ENCODE assay signal across 9 mouse cellular contexts in the genomic region with DNA sequence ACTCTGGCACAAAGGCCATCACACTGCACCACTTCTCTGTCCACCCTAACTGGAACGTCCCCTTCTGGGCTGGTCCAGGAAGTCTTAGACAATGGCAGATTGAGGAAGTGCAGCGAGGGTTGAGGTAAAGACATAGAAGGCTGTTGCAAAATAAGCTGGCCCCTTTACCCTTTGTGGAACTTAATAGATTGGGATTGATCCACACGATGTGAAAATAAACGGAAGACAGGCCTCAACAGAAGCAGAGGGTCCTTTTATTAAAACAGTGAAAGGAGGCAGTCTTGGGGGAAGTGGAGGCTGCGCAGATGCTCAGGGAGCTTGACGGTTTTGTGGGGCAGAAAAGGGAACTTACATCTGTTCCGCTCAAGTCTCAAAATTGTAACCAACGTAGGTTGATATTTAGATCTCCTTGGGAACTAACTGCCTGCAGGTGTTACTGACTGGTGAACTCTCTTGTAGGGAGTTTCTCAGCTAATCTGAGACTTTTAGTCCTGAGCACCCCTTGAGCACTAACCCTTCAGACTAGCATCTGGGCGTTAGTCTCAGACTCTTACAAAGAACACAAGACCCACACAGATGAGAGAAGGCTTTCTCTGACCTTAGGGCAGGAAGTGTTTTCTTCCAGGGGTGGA. TPM values are rescaled to one million over a fixed set of nuclear protein-coding genes. Genes with fewer than 3 reads are reported as not detected.
DNase-seq lines count a peak whose midpoint lies in the region; ATAC-seq and TF ChIP-seq lines count a peak whose summit lies in the region.
"Had no signal": no experiment of that assay in that cellular context is flagged by ENCODE, and none has a peak within 500 bp of the region (broad histone marks: within the 10 kb centered on the region; RNA-seq: fewer than 3 reads in every experiment).

A gene (plus strand): TSS at position 546 of the 632 bp plus-strand sequence.

- 0 out of 2 replicates have a peak, but pooled peaks have one; percentile 22 for ATAC-seq in heart, embryonic 12.5 days (ENCODE audit: insufficient number of reproducible peaks, low FRiP score)
- peak; percentile 47 for ATAC-seq in liver, embryonic 12.5 days
- peak; percentile 66 for ATAC-seq in monocyte, adult 5-6 weeks (replicated peaks; ENCODE audit: insufficient number of reproducible peaks, low FRiP score, low TSS enrichment, poor library complexity, severe bottlenecking)
- ATAC-seq: Patski had no signal

- TF ChIP-seq POLR2A in bone marrow macrophage, adult 2 months (IDR thresholded peaks at IDR 0.05; ENCODE audit: borderline replicate concordance, low read depth, low read length): no peak

- H3K9ac ChIP-seq in heart, embryonic 12.5 days: peak within 1 kb of the TSS; percentile 64
- peak within 1 kb of the TSS; percentile 78 for H3K9ac ChIP-seq in liver, embryonic 12.5 days

- 0 out of 2 replicates have a peak, but pooled peaks cover 7% of the 10 kb centered on the region for H3K27me3 ChIP-seq in heart, embryonic 12.5 days (replicated peaks)
- H3K27me3 ChIP-seq in liver, embryonic 12.5 days (replicated peaks): no peaks in the 10 kb centered on the region; the same call in 1 of the 2 replicates

- no peaks in the 10 kb centered on the region for H3K36me3 ChIP-seq in heart, embryonic 12.5 days
- no peaks in the 10 kb centered on the region for H3K36me3 ChIP-seq in liver, embryonic 12.5 days

- peak within 1 kb of the TSS; percentile 99 for H3K27ac ChIP-seq in bone marrow macrophage, adult 2 months (ENCODE audit: insufficient read depth, low read depth, low read length)
- no peak within 1 kb of the TSS for H3K27ac ChIP-seq in heart, embryonic 12.5 days (ENCODE audit: poor library complexity, severe bottlenecking)
- peak within 1 kb of the TSS; percentile 78 for H3K27ac ChIP-seq in liver, embryonic 12.5 days

- peaks cover 25% of the 10 kb centered on the region for H3K4me1 ChIP-seq in bone marrow macrophage, adult 2 months (ENCODE audit: control insufficient read depth, insufficient read depth, low read length)
- peaks cover 10% of the 10 kb centered on the region for H3K4me1 ChIP-seq in heart, embryonic 12.5 days (replicated peaks)
- peaks cover 38% of the 10 kb centered on the region for H3K4me1 ChIP-seq in liver, embryonic 12.5 days

- peak; percentile 19 for DNase-seq in gastrocnemius, adult 18-20 months (ENCODE audit: low spot score)
- no peak for DNase-seq in gastrocnemius, postnatal 10 days
- no peak for DNase-seq in retina, embryonic 14.5 days (ENCODE audit: low spot score)
- no peak for DNase-seq in right cerebral cortex, postnatal 25 days

- no peak for TF ChIP-seq CTCF in bone marrow macrophage, adult 2 months (IDR thresholded peaks at IDR 0.05; ENCODE audit: low read depth, low read length)

- 32% methylated on average over 9 of the region's 9 CpGs for WGBS in heart, embryonic 12.5 days
- WGBS in liver, embryonic 12.5 days (ENCODE audit: insufficient replicate concordance): 11% methylated on average over 9 of the region's 9 CpGs

- H3K4me2 ChIP-seq in heart, embryonic 12.5 days: peak within 1 kb of the TSS; percentile 98
- H3K4me2 ChIP-seq in liver, embryonic 12.5 days: peak within 1 kb of the TSS; percentile 92

- peak within 1 kb of the TSS; percentile 69 for H3K4me3 ChIP-seq in bone marrow macrophage, adult 2 months (ENCODE audit: insufficient read depth, low read length)
- peak within 1 kb of the TSS; percentile 52 for H3K4me3 ChIP-seq in heart, embryonic 12.5 days
- peak within 1 kb of the TSS; percentile 65 for H3K4me3 ChIP-seq in liver, embryonic 12.5 days

- no peaks in the 10 kb centered on the region for H3K9me3 ChIP-seq in heart, embryonic 12.5 days (replicated peaks)
- H3K9me3 ChIP-seq in liver, embryonic 12.5 days (replicated peaks): no peaks in the 10 kb centered on the region

RNA-seq across cellular contexts. Expression of the gene that starts here (rescaled TPM):
- total RNA-seq in gastrocnemius, adult 18-20 months (2021): 1 to 10 TPM; 1.3 to 2.0 TPM
- total RNA-seq in gastrocnemius, postnatal 10 days (2021): 1 to 10 TPM; 2.6 to 4.0 TPM
- polyA plus RNA-seq in bone marrow macrophage, adult 2 months (2012; ENCODE audit: insufficient read depth, insufficient read length, missing spikeins): 171 and 182 TPM in 2 replicates
- 0.61 and 1.2 TPM in 2 replicates for polyA plus RNA-seq in heart, embryonic 12.5 days (2016; fragmentation: Nextera tagmentation; extraction: Ambion mirVana)
- polyA plus RNA-seq in liver, embryonic 12.5 days (2016; fragmentation: Nextera tagmentation; extraction: Ambion mirVana): 9.0 and 10.1 TPM in 2 replicates
- total RNA-seq in monocyte, adult 5-6 weeks (2017): 58.1 to 181 TPM (median 70.4 TPM) in 3 replicates
- polyA plus RNA-seq: Patski had no signal

Comparison
In these comparisons a context has a peak if more than half of its experiments do, and no peak if none do; other contexts are left out.
1. RNA of the gene that starts here (total RNA-seq): 58.1 to 181 TPM in monocyte, adult 5-6 weeks; 2.6 to 4.0 TPM in gastrocnemius, postnatal 10 days and 1.3 to 2.0 TPM in gastrocnemius, adult 18-20 months; every median in the first group is over 10 times any median in the second.
2. RNA of the gene that starts here (polyA plus RNA-seq): 171 to 182 TPM in bone marrow macrophage, adult 2 months; 9.0 to 10.1 TPM in liver, embryonic 12.5 days and 0.61 to 1.2 TPM in heart, embryonic 12.5 days; every median in the first group is over 10 times any median in the second.
3. Peak in every context shown above with its lines, with median percentiles within 50 percentile points of each other: H3K4me3 ChIP-seq and ATAC-seq.